Mouse (Mus musculus): Measurements from ENCODE around the gene Traf4.

Gene Traf4

GRCm38 (mm10) chr11:78182450-78182849, 17.1 kb upstream of the Traf4 start:
- no peak for DNase-seq

GRCm38 (mm10) chr11:78181830-78182357, 16.5 kb upstream of the Traf4 start:
- DNase-seq: no peak

GRCm38 (mm10) chr11:78180081-78180761, 14.8 kb upstream of the Traf4 start:
- no peak for DNase-seq

- DNase-seq: no peak
Measured at GRCm38 (mm10) chr11:78179438-78179999, 14.1 kb upstream of the Traf4 start.

- peak; percentile 87 to 90 for DNase-seq
Measured at GRCm38 (mm10) chr11:78178859-78179437, 13.6 kb upstream of the Traf4 start.

- peak; percentile 96 to 98 for DNase-seq
Measured at GRCm38 (mm10) chr11:78177903-78178858, 12.8 kb upstream of the Traf4 start.

GRCm38 (mm10) chr11:78177437-78177836, 12.0 kb upstream of the Traf4 start:
- peak; percentile 89 to 96 for DNase-seq

- no peak for DNase-seq
Measured at GRCm38 (mm10) chr11:78176905-78177331, 11.5 kb upstream of the Traf4 start.

- DNase-seq: peak; percentile 95 to 97
Measured at GRCm38 (mm10) chr11:78176402-78176862, 11.0 kb upstream of the Traf4 start, which contains the start of the genes Nek8 and Tlcd1. Gene Nek8, minus strand, starts transcription at chr11:78176675. Gene Tlcd1, plus strand, starts transcription at chr11:78176711.

- no peak for DNase-seq
Measured at GRCm38 (mm10) chr11:78175771-78176401, 10.5 kb upstream of the Traf4 start.

- no peak for DNase-seq
Measured at GRCm38 (mm10) chr11:78174506-78174905, 9.1 kb upstream of the Traf4 start.

- no peak for DNase-seq
Measured at GRCm38 (mm10) chr11:78172748-78173383, 7.5 kb upstream of the Traf4 start.

- no peak for DNase-seq
Measured at GRCm38 (mm10) chr11:78172034-78172747, 6.8 kb upstream of the Traf4 start.

GRCm38 (mm10) chr11:78171328-78171727, 5.9 kb upstream of the Traf4 start:
- DNase-seq: no peak

GRCm38 (mm10) chr11:78170306-78170705, 4.9 kb upstream of the Traf4 start:
- DNase-seq: no peak

- DNase-seq: no peak
Measured at GRCm38 (mm10) chr11:78168541-78169468, 3.4 kb upstream of the Traf4 start.

- DNase-seq: no peak
Measured at GRCm38 (mm10) chr11:78167257-78167959, 2.0 kb upstream of the Traf4 start.

GRCm38 (mm10) chr11:78166640-78167039, 1.3 kb upstream of the Traf4 start:
- DNase-seq: no peak

- no peak for DNase-seq
Measured at GRCm38 (mm10) chr11:78166161-78166560, 772 bp upstream of the Traf4 start.

Measured in kidney, adult 8-10 months (tissue).